11 mouse cellular contexts compared by ENCODE assay signal in the genomic region with DNA sequence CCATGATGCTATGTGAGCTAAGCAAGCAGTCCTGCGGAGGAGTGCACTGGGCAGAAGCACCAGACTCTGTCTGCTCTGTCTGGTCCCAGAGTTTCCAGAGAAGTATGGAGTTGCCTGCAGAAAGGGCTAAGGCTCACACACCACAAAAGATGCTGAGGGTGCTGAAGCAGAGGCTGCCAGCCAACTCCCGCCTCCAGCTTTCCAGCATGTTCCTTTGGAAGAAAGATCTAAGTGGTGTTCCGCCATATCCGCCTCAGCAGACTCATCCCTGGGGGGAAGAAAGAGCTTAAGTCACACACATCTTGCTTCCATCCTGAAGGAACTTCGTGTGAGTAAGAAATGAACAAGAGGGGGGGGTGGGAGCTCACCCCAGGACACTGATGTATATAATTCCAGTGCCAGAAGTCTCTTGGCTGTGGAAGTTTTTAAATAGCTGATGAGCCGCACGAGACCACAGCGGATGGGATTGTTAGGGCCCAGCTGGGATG. TPM values are rescaled to one million over a fixed set of nuclear protein-coding genes. Genes with fewer than 3 reads are reported as not detected.
DNase-seq lines count a peak whose midpoint lies in the region; ATAC-seq lines count a peak whose summit lies in the region.
"Had no signal": no experiment of that assay in that cellular context is flagged by ENCODE, and none has a peak within 500 bp of the region (broad histone marks: within the 10 kb centered on the region; RNA-seq: fewer than 3 reads in every experiment).

No protein-coding gene starts in this region.

- H3K4me1 ChIP-seq in heart, embryonic 15.5 days (replicated peaks): peaks cover 3% of the 10 kb centered on the region
- peaks cover 39% of the 10 kb centered on the region for H3K4me1 ChIP-seq in limb, embryonic 13.5 days

- H3K9me3 ChIP-seq in heart, embryonic 15.5 days (replicated peaks): no peaks in the 10 kb centered on the region
- H3K9me3 ChIP-seq in limb, embryonic 13.5 days: no peaks in the 10 kb centered on the region

- peaks cover 5% of the 10 kb centered on the region; the same call in 1 of the 2 replicates for H3K27me3 ChIP-seq in heart, embryonic 15.5 days
- H3K27me3 ChIP-seq in limb, embryonic 13.5 days: no peaks in the 10 kb centered on the region

- no peak overlapping the region for H3K4me3 ChIP-seq in heart, embryonic 15.5 days
- H3K4me3 ChIP-seq in limb, embryonic 13.5 days: no peak overlapping the region

- no peaks in the 10 kb centered on the region for H3K36me3 ChIP-seq in heart, embryonic 15.5 days
- no peaks in the 10 kb centered on the region for H3K36me3 ChIP-seq in limb, embryonic 13.5 days

- H3K27ac ChIP-seq in heart, embryonic 15.5 days: peak overlapping the region; percentile 60
- peak overlapping the region; percentile 67 for H3K27ac ChIP-seq in limb, embryonic 13.5 days

- ATAC-seq in heart, embryonic 15.5 days (replicated peaks; ENCODE audit: insufficient number of reproducible peaks, insufficient read depth, low FRiP score, low read depth): peak; percentile 44
- ATAC-seq in limb, embryonic 13.5 days (ENCODE audit: low FRiP score, low read depth): peak; percentile 82

- intact Hi-C loops in heart, postnatal 36 days (cut with DNase I): no loop called here

- no peak overlapping the region for H3K4me2 ChIP-seq in heart, embryonic 15.5 days
- H3K4me2 ChIP-seq in limb, embryonic 13.5 days (replicated peaks): no peak overlapping the region

- no peak overlapping the region for H3K9ac ChIP-seq in heart, embryonic 15.5 days
- H3K9ac ChIP-seq in limb, embryonic 13.5 days: no peak overlapping the region

- WGBS in heart, embryonic 15.5 days: 56% methylated on average over 8 of the region's 8 CpGs
- WGBS in limb, embryonic 13.5 days: 47% methylated on average over 8 of the region's 8 CpGs

- peak; percentile 94 for DNase-seq in heart, adult 11 months
- DNase-seq in heart, postnatal 36 days: no peak
- DNase-seq in 3T3-L1 (ENCODE audit: low read depth, low spot score): peak; percentile 89
- no peak for DNase-seq in ovary, postnatal 10 days (ENCODE audit: low spot score)
- DNase-seq in cerebellum, adult 11 months: no peak
- no peak for DNase-seq in embryo, embryonic 11 days

RNA-seq across cellular contexts. Expression of a gene that starts 10.9 kb away (rescaled TPM):
- total RNA-seq in heart, postnatal 36 days (2021): under 1 TPM; 0.61 to 0.70 TPM
- polyA plus RNA-seq in heart, embryonic 15.5 days (2015; fragmentation: Nextera tagmentation; extraction: Ambion mirVana): 0.42 and 0.44 TPM in 2 replicates
- 0.37 and 0.87 TPM in 2 replicates for polyA plus RNA-seq in limb, embryonic 13.5 days (2015; fragmentation: Nextera tagmentation; extraction: Ambion mirVana)

RNA-seq across cellular contexts. Expression of a gene that starts 48.9 kb away (rescaled TPM):
- not detected for total RNA-seq in heart, postnatal 36 days (2021)
- not detected in 2 replicates for polyA plus RNA-seq in heart, embryonic 15.5 days (2015; fragmentation: Nextera tagmentation; extraction: Ambion mirVana)
- not detected in 2 replicates for polyA plus RNA-seq in limb, embryonic 13.5 days (2015; fragmentation: Nextera tagmentation; extraction: Ambion mirVana)
- polyA plus RNA-seq: C2C12; gonadal fat pad, adult 2 months; spleen, adult 2 months had no signal

Comparison
In these comparisons a context has a peak if more than half of its experiments do, and no peak if none do; other contexts are left out.
1. DNase-seq: peak in heart, adult 11 months (single experiment) and 3T3-L1 (single experiment); none in heart, postnatal 36 days (0 of 2), ovary, postnatal 10 days (single experiment), cerebellum, adult 11 months (single experiment) and embryo, embryonic 11 days (single experiment).